Mouse (Mus musculus) urinary bladder, postnatal 10 days (tissue): ENCODE measurements around the gene Myadml2.

Source experiments
- DNase-seq: peaks from one replicate; pipeline ENCODE4 v3.0.0; 2022; ENCODE audit warnings: low spot score

Gene Myadml2

DNA sequence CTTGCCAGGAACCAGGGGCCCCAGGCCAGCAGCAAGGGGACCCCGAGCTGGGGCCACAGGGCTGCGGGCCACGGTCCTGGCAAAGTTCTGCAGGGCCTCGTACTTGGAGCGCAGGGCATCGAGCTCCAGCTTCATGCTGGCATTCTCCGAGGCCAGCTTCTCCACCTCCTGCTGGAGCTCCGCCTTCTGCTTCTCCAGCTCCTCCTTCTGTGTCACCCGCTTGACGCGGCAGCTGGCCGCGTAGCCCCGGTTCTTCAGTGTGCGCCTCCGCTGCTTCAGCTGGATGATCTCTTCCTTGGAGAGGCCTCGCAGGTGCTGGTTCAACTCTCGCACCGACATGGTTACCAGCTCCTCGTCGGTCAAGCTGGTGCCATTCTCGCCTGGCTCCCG, 18.6 kb downstream of the Myadml2 start:
- no peak for DNase-seq

- DNase-seq, result no peak
Measured at GRCm38 (mm10) chr11:120628601-120629340, 19.2 kb downstream of the Myadml2 start.

DNA sequence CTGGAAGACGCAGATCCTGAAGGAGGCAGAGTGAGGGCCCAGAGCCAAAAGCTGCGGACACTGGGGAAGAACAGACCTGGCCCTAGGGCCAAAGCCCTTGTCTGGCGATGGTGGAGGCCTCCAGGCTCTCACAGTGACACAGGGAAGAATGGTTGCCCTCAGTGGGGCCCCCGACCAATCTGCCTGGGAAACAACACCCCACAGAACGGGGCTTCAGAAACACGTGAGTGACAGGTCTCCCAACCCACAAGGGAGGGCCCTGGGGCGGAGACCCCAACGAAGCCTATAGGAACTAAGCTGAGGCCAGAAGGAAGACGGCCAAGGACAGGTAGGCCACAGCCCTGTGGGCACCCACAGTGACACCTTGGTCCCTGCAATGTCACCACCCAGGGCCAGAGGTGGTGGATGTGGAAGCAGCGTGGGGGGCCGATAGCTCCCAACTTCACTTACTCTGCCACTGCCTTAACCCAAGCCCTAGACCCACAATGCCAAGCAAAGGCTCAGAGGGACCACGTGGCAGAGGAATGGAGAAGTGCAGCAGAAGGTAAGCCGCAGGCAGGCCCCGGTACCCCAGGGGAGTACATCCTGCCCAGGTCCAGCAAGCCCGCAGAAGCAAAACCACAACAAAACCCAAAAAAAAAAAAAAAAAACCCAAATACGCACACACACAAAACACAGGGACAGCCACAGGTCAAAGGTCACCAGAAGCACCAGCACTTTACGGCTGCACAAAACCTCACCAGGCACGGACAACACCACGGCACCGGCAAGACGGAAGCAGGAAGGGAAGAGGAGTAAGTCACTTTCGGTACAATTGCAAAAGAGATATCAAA, 20.3 kb downstream of the Myadml2 start:
- no peak for DNase-seq

DNA sequence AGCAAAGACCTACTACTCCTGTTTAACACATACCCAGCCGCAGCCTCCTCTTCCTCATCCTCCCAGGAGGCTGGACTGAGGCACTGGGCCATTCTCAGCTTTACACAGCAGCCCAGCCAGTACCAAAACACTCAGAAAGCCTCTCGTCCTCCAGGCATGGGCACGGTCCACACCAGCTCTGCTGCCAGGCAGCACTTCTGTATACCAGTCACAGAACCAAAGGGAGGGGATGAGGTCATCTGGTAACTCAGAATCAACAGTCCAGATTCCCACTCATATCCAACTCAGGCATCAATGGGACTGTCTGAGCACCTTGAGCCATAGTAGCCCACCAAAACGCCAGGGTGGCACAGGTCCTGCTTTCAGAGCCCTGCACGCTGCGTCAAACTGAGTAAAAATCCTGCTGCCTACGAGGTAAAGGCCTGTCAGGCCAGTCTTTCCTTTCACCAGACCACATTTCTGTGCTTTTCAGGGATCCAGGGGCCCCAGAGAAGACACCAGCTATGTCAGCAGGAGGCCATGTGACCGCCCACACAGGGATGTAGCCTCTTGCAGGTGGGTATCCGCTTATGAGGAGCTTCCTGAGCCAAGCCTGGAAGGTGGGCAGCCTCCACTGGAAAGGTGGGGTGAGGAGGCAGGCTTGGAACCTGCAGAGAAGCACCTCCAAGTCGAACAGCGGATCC, 21.0 kb downstream of the Myadml2 start:
- no peak for DNase-seq

GRCm38 (mm10) chr11:120625152-120625775, 22.7 kb downstream of the Myadml2 start, which contains the start of gene Sirt7:
Gene Sirt7, minus strand, starts transcription at chr11:120625240.
- no peak for DNase-seq

- DNase-seq, result peak; percentile 49
Measured at GRCm38 (mm10) chr11:120624680-120625111, 23.3 kb downstream of the Myadml2 start.

DNA sequence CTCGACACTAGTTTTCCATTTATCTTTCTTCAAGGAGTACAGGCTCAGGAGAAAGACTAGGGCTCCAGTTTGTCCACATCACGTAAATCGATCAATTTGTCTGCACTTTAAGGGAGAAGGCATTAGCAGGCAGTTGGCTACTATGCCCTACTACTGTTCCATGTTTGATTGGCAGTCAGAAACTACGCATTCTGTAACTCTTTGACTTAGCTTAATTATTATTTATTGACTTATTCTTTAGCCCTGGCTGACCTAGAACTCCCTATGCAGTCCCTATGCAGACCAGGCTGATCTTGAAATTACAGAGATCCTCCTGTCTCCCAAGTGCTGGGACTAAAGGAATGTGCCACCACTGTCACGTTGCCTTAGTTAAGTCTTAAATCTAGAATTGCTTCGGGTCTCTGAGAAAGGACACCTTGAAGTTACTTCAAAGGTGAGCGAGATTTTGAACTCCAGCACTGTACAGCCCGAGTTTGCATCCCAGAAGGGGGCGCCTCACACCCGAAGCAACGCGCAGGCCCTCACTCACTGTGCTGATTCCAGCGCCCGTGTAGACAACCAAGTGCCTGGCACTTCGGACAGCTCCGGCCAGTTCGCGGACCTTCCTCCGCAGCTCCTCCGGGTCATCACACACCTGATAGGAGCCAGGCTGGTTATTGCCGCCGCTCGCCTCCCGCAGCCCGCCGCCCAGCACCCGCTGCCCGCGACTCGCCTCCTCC, 23.8 kb downstream of the Myadml2 start:
- DNase-seq, result no peak

GRCm38 (mm10) chr11:120622805-120623204, 25.2 kb downstream of the Myadml2 start:
- no peak for DNase-seq

- DNase-seq, result no peak
Measured at GRCm38 (mm10) chr11:120620195-120620594, 27.8 kb downstream of the Myadml2 start.

DNA sequence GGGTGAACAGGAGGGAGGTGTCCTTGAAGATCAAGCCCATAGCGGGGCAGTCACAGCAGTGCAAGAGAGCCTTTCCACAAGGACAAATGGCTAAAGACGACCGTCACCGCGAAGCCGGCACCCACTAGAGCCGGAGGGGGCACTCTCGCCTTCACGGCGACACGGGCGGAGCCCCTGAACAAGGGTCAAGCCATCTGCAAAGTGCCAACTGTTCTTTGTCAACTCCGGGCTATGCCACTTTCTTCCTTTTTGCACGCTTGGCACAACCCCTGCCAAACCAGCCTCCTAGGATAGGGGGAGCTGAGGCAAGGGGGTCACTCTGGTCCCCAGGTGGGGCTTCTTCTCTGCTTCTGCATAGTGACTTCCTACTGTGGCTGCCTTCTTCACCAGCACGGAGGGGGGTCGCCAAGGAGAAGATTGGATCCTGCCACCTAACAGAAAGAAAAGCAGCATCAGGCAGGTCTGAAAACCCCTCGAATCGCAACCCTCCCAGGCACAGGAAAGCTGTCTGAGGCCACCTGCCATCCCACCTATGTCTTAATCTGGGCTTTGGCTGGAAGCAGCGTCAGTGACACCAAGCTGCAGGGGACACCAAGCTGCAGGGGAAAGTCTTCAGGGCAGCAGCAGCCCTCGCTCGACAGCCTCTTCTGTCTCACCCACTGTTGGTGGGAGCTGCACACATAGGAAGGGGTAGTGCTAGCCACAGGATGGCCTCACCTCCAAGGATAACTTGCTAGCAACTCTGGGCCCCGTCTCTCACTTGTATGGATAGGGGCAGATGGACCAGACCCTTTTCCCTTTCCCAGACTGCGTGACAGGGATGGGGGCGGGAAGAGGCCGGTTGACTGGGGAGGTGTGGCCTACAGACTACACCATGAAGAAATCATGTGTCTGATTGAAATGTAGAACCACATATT, 29.1 kb downstream of the Myadml2 start:
- no peak for DNase-seq

- DNase-seq, result peak; percentile 69
Measured at GRCm38 (mm10) chr11:120617519-120618112, 30.3 kb downstream of the Myadml2 start, which contains the start of gene Pcyt2. Gene Pcyt2, minus strand, starts transcription at chr11:120617936.

GRCm38 (mm10) chr11:120616617-120617294, 31.2 kb downstream of the Myadml2 start:
- DNase-seq, result no peak

GRCm38 (mm10) chr11:120615606-120616203, 32.3 kb downstream of the Myadml2 start:
- DNase-seq, result no peak

DNA sequence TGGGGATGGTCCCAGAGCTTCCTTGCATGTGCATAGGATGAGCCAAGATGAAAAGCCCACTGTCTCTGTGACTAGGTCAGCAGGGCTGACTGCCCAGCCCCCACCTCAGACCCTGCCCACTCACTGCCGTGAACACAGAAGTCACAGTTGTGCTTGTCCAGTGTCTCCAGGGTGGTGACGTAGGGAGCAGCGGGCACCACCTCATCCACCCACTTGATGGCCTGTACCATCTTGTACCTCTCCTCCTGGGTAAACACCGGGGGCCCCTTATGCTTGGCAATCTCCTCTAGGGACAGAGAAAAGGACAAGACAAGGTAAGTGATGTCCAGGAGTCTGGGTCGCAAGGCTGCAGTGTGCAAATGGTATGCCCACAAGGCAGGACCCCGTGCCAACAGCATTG, 32.8 kb downstream of the Myadml2 start:
- no peak for DNase-seq

DNA sequence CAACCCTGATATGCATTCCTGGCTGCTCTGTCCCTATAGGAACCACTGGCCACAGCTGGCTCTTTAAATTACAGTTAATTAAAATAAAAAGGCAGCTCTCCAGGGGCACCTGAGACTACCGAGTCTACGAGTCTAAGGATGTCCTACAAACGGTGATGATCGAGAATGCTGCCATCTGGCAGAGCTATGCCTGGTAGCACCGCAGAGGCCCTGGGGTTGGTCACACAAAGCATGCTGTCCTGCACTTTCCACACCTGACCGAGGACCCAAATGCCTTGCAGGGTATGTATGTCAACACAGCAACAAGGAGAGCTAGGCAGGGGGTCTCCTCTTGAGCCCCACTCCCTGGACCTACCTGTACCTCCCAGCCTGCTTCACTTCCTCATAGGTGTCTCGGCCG, 34.0 kb downstream of the Myadml2 start:
- no peak for DNase-seq

- no peak for DNase-seq
Measured at GRCm38 (mm10) chr11:120613481-120613972, 34.4 kb downstream of the Myadml2 start.

GRCm38 (mm10) chr11:120612763-120613162, 35.2 kb downstream of the Myadml2 start:
- no peak for DNase-seq

DNA sequence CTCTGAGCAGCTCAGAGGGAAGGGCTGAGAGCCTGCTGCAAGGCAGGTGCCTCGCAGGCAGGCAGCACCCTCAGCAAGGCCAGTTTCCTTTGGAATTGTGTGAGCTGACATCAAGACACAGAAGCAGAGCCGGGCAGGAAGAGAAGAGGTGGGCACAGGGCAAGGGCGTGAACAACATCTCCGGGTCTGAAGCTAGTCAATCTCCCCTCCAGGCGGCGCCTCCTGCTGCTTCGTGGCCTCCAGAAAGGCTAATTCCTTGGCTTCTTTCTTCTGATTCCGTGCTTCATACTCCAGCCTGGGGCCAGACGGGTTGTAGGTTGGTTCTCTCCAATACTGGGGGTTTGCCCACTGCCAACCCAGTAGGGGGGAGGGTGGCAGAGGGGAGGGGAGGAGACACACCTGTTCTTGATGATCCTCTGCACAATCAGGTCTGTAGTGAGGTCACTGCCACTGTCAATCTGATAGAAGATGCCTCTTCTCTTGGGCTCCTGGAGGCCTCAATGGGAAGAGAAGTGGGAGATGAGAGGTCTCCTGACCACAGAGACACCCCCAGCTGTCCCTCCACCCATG, 37.4 kb downstream of the Myadml2 start:
- no peak for DNase-seq
